ENCODE assay signal across 8 mouse cellular contexts in the genomic region with DNA sequence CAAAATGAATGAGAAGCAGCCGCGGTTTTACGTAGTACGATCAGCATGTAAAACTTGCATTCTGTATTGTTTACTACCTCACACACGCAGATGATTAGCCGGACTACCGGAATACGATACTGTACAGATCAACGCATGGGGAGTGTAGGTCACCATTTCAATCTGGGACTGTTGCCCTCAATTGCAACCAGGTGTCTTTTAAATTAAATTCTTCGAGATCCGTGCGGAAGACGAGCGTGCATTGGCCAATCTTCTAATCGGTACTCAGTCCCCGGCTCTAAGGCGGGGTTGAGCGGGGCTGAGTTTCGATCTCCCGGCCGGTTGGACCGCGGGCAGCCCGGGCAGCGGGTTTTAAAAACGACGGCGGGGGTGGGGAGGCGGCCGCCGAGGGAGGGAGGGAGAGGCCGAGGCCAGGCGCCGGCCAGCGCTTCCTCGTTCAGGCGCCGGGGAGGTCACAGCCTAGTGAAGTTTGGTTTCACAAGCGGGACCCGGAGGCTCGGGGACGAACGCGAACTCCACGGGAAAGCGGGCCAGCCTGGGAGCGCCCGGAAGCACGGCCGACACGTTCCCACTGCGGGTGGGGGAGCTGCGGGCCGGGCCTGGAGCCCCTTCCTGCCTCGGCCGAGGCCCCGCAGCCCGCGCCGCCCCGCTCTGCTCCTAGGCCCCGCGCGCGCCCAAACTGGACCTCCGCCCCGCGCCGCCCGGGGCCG. TPM values are rescaled to one million over a fixed set of nuclear protein-coding genes. Genes with fewer than 3 reads are reported as not detected.
A peak's percentile ranks its signal among the peaks of the same experiment; 100 is the strongest.
DNase-seq lines count a peak whose midpoint lies in the region; ATAC-seq lines count a peak whose summit lies in the region.

No protein-coding gene starts in this region.

- H3K27ac ChIP-seq in embryonic facial prominence, embryonic 10.5 days (replicated peaks) = peak overlapping the region; percentile 99
- peak overlapping the region; percentile 99 for H3K27ac ChIP-seq in liver, embryonic 11.5 days (ENCODE audit: low read depth, low read length)

- ATAC-seq in liver, embryonic 11.5 days (replicated peaks; ENCODE audit: low FRiP score) = peak; percentile 45
- ATAC-seq in monocyte, adult 5-6 weeks (replicated peaks; ENCODE audit: insufficient number of reproducible peaks, low FRiP score, low TSS enrichment, poor library complexity, severe bottlenecking) = 0 out of 2 replicates have a peak, but pooled peaks have one; percentile 12

- H3K4me1 ChIP-seq in embryonic facial prominence, embryonic 10.5 days = peaks cover 30% of the 10 kb centered on the region
- H3K4me1 ChIP-seq in liver, embryonic 11.5 days (replicated peaks; ENCODE audit: control insufficient read depth, insufficient read depth, low read length) = peaks cover 32% of the 10 kb centered on the region

- H3K4me2 ChIP-seq in liver, embryonic 11.5 days = peak overlapping the region; percentile 75

- DNase-seq in 416B (ENCODE audit: low read depth) = peak; percentile 57
- DNase-seq in adrenal gland, postnatal 10 days = peak; percentile 78
- peak; percentile 75 for DNase-seq in embryonic facial prominence, embryonic 10.5 days (ENCODE audit: low spot score)
- DNase-seq in heart, adult 18-20 months = peak; percentile 78 to 82
- peak; percentile 79 for DNase-seq in kidney, adult 18-20 months
- DNase-seq in liver, embryonic 11.5 days (ENCODE audit: low spot score) = peak; percentile 74
- DNase-seq in spleen, postnatal 36 days (ENCODE audit: low spot score in 2 of 2) = peak; percentile 64 to 65

- no peaks in the 10 kb centered on the region for H3K27me3 ChIP-seq in embryonic facial prominence, embryonic 10.5 days (replicated peaks; ENCODE audit: low read depth, poor library complexity, severe bottlenecking)
- H3K27me3 ChIP-seq in liver, embryonic 11.5 days (replicated peaks; ENCODE audit: control insufficient read depth, insufficient read depth, low read length) = no peaks in the 10 kb centered on the region

- 0 out of 2 replicates have a peak, but pooled peaks cover 2% of the 10 kb centered on the region for H3K9me3 ChIP-seq in embryonic facial prominence, embryonic 10.5 days
- H3K9me3 ChIP-seq in liver, embryonic 11.5 days (ENCODE audit: control insufficient read depth, low read length) = no peaks in the 10 kb centered on the region

- peaks cover 8% of the 10 kb centered on the region for H3K36me3 ChIP-seq in embryonic facial prominence, embryonic 10.5 days (replicated peaks)
- peaks cover 3% of the 10 kb centered on the region; the same call in 1 of the 2 replicates for H3K36me3 ChIP-seq in liver, embryonic 11.5 days (ENCODE audit: control insufficient read depth, insufficient read depth, low read length)

- WGBS in embryonic facial prominence, embryonic 10.5 days = under 1% methylated on average over 71 of the region's 71 CpGs
- under 1% methylated on average over 50 of the region's 71 CpGs for WGBS in liver, embryonic 11.5 days

- H3K9ac ChIP-seq in liver, embryonic 11.5 days (ENCODE audit: low read depth, low read length) = peak overlapping the region; percentile 99

- peak overlapping the region; percentile 92 for H3K4me3 ChIP-seq in embryonic facial prominence, embryonic 10.5 days
- H3K4me3 ChIP-seq in liver, embryonic 11.5 days (ENCODE audit: low read depth, low read length) = peak overlapping the region; percentile 98

RNA-seq across cellular contexts. Expression of a gene that starts 0.7 kb away (rescaled TPM):
- total RNA-seq in adrenal gland, postnatal 10 days (2021) = 10 to 100 TPM; 65.7 to 78.4 TPM
- polyA plus RNA-seq in embryonic facial prominence, embryonic 10.5 days (2016; fragmentation: Nextera tagmentation; extraction: Ambion mirVana) = 116 and 118 TPM in 2 replicates
- total RNA-seq in heart, adult 18-20 months (2021) = 10 to 100 TPM; 43.9 to 49.4 TPM
- polyA plus RNA-seq in liver, embryonic 11.5 days (2014; fragmentation: Nextera tagmentation; extraction: Ambion mirVana) = 105 and 106 TPM in 2 replicates
- 118 to 153 TPM (median 120 TPM) in 3 replicates for total RNA-seq in monocyte, adult 5-6 weeks (2017)

Comparison
In these comparisons a context has a peak if more than half of its experiments do, and no peak if none do; other contexts are left out.
1. Peak in every context shown above with its lines: DNase-seq, ATAC-seq, H3K4me3 ChIP-seq and H3K27ac ChIP-seq.